Mouse (Mus musculus) A20 (cell line): ENCODE measurements around the gene Myocd.
A peak's percentile ranks its signal among the peaks of the same experiment; 100 is the strongest.

Experiments
- DNase-seq: peaks from one replicate; pipeline ENCODE4 v3.0.0-alpha.2; 2011; ENCODE audit warnings: low read depth, low spot score

The Myocd gene

GRCm38 (mm10) chr11:65213806-65214205 is 56.0 kb downstream of the Myocd start:
- no peak for DNase-seq

GRCm38 (mm10) chr11:65211701-65212100 is 58.1 kb downstream of the Myocd start:
- no peak for DNase-seq

- no peak for DNase-seq
Measured at GRCm38 (mm10) chr11:65209441-65209840, 60.3 kb downstream of the Myocd start.

- no peak for DNase-seq
Measured at GRCm38 (mm10) chr11:65205306-65205705, 64.5 kb downstream of the Myocd start.

GRCm38 (mm10) chr11:65204651-65205050 is 65.1 kb downstream of the Myocd start:
- no peak for DNase-seq

GRCm38 (mm10) chr11:65203020-65203419 is 66.8 kb downstream of the Myocd start:
- DNase-seq = no peak

- DNase-seq = no peak
Measured at GRCm38 (mm10) chr11:65202236-65202635, 67.6 kb downstream of the Myocd start.

GRCm38 (mm10) chr11:65198026-65198425 is 71.8 kb downstream of the Myocd start:
- no peak for DNase-seq

GRCm38 (mm10) chr11:65197280-65197679 is 72.5 kb downstream of the Myocd start:
- peak; percentile 18 for DNase-seq

GRCm38 (mm10) chr11:65186974-65187373 is 82.8 kb downstream of the Myocd start:
- no peak for DNase-seq

- DNase-seq = no peak
Measured at GRCm38 (mm10) chr11:65185114-65185513, 84.7 kb downstream of the Myocd start.

GRCm38 (mm10) chr11:65170121-65170750 is 99.6 kb downstream of the Myocd start:
- no peak for DNase-seq

GRCm38 (mm10) chr11:65162767-65163120 is 107.0 kb downstream of the Myocd start, which contains the start of gene Arhgap44:
Gene Arhgap44, minus strand, starts transcription at chr11:65162961.
- no peak for DNase-seq

GRCm38 (mm10) chr11:65161881-65162766 is 107.7 kb downstream of the Myocd start:
- DNase-seq = no peak

- no peak for DNase-seq
Measured at GRCm38 (mm10) chr11:65160991-65161880, 108.6 kb downstream of the Myocd start.

GRCm38 (mm10) chr11:65159791-65160190 is 110.0 kb downstream of the Myocd start, which contains the start of gene 1700086D15Rik:
Gene 1700086D15Rik, minus strand, starts transcription at chr11:65159891.
- no peak for DNase-seq

GRCm38 (mm10) chr11:65158658-65158990 is 111.2 kb downstream of the Myocd start:
- DNase-seq = no peak

GRCm38 (mm10) chr11:65157966-65158657 is 111.7 kb downstream of the Myocd start:
- no peak for DNase-seq

- no peak for DNase-seq
Measured at GRCm38 (mm10) chr11:65153006-65153405, 116.8 kb downstream of the Myocd start.

- DNase-seq = no peak
Measured at GRCm38 (mm10) chr11:65148441-65148840, 121.3 kb downstream of the Myocd start.

- no peak for DNase-seq
Measured at GRCm38 (mm10) chr11:65142838-65143417, 126.9 kb downstream of the Myocd start.
